Mouse (Mus musculus) G1E (cell line): ENCODE data around the gene Tnpo1. TPM values are rescaled to one million over a fixed set of nuclear protein-coding genes. Genes with fewer than 3 reads are reported as not detected.

Experiments used
- ATAC-seq: 2 replicates; pipeline ENCODE4 v1.8.0; 2016; ENCODE audit warnings: mild to moderate bottlenecking; ENCODE audit not compliant: insufficient number of reproducible peaks, poor library complexity, low FRiP score, severe bottlenecking; ENCODE audit errors: extremely low read depth
- DNase-seq: peaks from one replicate; pipeline ENCODE4 v3.0.0; 2012; ENCODE audit warnings: low spot score
- H3K27me3 ChIP-seq: 2 replicates; pipeline ENCODE4 v1.6.1; 2012; ENCODE audit warnings: mild to moderate bottlenecking, low read length, inconsistent platforms; ENCODE audit not compliant: insufficient read depth
- H3K36me3 ChIP-seq: replicated peaks from 2 replicates; pipeline ENCODE3; 2012; ENCODE audit warnings: mild to moderate bottlenecking, inconsistent platforms
- H3K4me1 ChIP-seq: 2 replicates; pipeline ENCODE4 v1.6.1; 2012; ENCODE audit warnings: low read depth, low read length, inconsistent platforms, mixed read lengths; ENCODE audit not compliant: insufficient read depth
- H3K4me3 ChIP-seq: 2 replicates; pipeline ENCODE4 v1.5.1; 2012; ENCODE audit warnings: low read depth, mild to moderate bottlenecking, inconsistent platforms, low read length, moderate library complexity, mixed read lengths
- H3K9me3 ChIP-seq: replicated peaks from 2 replicates; pipeline ENCODE4 v1.6.1; 2012; ENCODE audit warnings: inconsistent platforms
- CTCF ChIP-seq: IDR thresholded peaks from 2 replicates; pipeline ENCODE4 v1.5.1; 2012; ENCODE audit warnings: low read depth, low read length, inconsistent platforms, mixed read lengths
- GATA1 ChIP-seq: IDR thresholded peaks from 2 replicates; pipeline ENCODE4 v1.6.1; 2012; ENCODE audit warnings: borderline replicate concordance, low read length, inconsistent platforms, mixed read lengths
- GATA2 ChIP-seq: IDR thresholded peaks from 2 replicates; pipeline ENCODE4 v1.6.1; 2012; ENCODE audit warnings: low read depth, low read length, inconsistent platforms, borderline replicate concordance
- POLR2AphosphoS5 ChIP-seq: IDR thresholded peaks from 2 replicates; pipeline ENCODE4 v1.6.1; 2012; ENCODE audit warnings: low read depth, low read length, inconsistent platforms; ENCODE audit not compliant: insufficient replicate concordance
- TAL1 ChIP-seq: conservative IDR thresholded peaks from 2 replicates; pipeline ENCODE4 v1.6.1; 2012; ENCODE audit warnings: low read depth, low read length, inconsistent platforms, mixed read lengths
- polyA plus RNA-seq: library from polyadenylated mRNA; stranded (reverse); fragments of >175 nt; gene quantifications from 2 replicates; pipeline ENCODE4 v1.2.3, GENCODE M21; 2012
- total RNA-seq, 2 experiments: library from RNA; stranded (forward) in 1 of 2; stranded (reverse) in 1 of 2; fragments of 200-1000 nt in 1 of 2; fragments of >200 nt in 1 of 2; fragmentation: Nextera tagmentation in 1 of 2; gene quantifications; 2 replicates each; pipeline ENCODE4 v1.2.3; 2014 to 2017

The Tnpo1 gene
- total and polyA plus RNA-seq, 3 experiments, result 13.1 to 147 (median 112) TPM

GRCm38 (mm10) chr13:98948146-98948545 is 22.0 kb upstream of the Tnpo1 start:
- DNase-seq (no peak), ATAC-seq (no peak)
- no peak for TF ChIP-seq TAL1
- no peak for TF ChIP-seq GATA1
- no peak for TF ChIP-seq GATA2
- no peak for TF ChIP-seq CTCF
- no peak for TF ChIP-seq POLR2AphosphoS5
- no peaks in the 10 kb centered on the region for H3K9me3 ChIP-seq
- H3K4me3 ChIP-seq, result no peak overlapping the region
- H3K27me3 ChIP-seq, result peaks cover 9% of the 10 kb centered on the region
- H3K4me1 ChIP-seq, result peaks cover 4% of the 10 kb centered on the region
- no peaks in the 10 kb centered on the region for H3K36me3 ChIP-seq

GRCm38 (mm10) chr13:98946434-98946833 is 20.2 kb upstream of the Tnpo1 start:
- ATAC-seq (no peak), DNase-seq (no peak)
- Histone ChIP-seq H3K27me3 (peaks cover 6% of the 10 kb centered on the region), H3K9me3 (no peaks in the 10 kb centered on the region), H3K4me3 (no peak overlapping the region), H3K4me1 (peaks cover 7% of the 10 kb centered on the region), H3K36me3 (no peaks in the 10 kb centered on the region)
- TF ChIP-seq TAL1 (no peak), POLR2AphosphoS5 (no peak), GATA2 (no peak), CTCF (no peak), GATA1 (no peak)

DNA sequence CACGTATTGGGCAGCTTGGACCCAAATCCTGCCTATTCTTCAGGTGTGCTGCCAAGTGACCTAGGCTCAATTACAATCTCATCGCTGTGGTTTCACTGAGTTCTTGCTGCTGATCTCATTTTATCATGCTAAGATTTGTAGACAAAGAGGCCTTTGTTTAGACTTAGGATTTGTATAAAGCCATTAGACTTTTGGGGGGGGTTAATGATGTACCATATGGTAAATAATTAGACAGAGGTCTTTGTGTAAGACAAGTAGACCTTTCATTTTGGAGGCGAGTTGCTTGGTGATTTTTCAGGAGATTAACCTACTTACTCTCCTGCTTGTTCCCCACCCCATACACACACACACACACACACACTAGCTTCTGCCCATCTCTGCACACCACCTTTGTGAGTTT is 19.7 kb upstream of the Tnpo1 start:
- peaks cover 7% of the 10 kb centered on the region for H3K4me1 ChIP-seq
- DNase-seq (no peak), ATAC-seq (no peak)
- H3K4me3 ChIP-seq, result no peak overlapping the region
- H3K36me3 ChIP-seq, result no peaks in the 10 kb centered on the region
- no peaks in the 10 kb centered on the region for H3K9me3 ChIP-seq
- H3K27me3 ChIP-seq, result peaks cover 3% of the 10 kb centered on the region
- TF ChIP-seq TAL1 (no peak), CTCF (no peak), GATA2 (no peak), POLR2AphosphoS5 (no peak), GATA1 (no peak)

- H3K4me1 ChIP-seq, result peaks cover 7% of the 10 kb centered on the region
- ATAC-seq (no peak), DNase-seq (no peak)
- H3K36me3 ChIP-seq, result no peaks in the 10 kb centered on the region
- TF ChIP-seq CTCF, result no peak
- TF ChIP-seq POLR2AphosphoS5, result no peak
- no peak for TF ChIP-seq GATA1
- no peak for TF ChIP-seq GATA2
- no peak for TF ChIP-seq TAL1
- peaks cover 3% of the 10 kb centered on the region for H3K27me3 ChIP-seq
- H3K9me3 ChIP-seq, result no peaks in the 10 kb centered on the region
- H3K4me3 ChIP-seq, result no peak overlapping the region
These were observed 19.2 kb upstream of the Tnpo1 start for GRCm38 (mm10) chr13:98945381-98945780.

GRCm38 (mm10) chr13:98944620-98945081 is 18.5 kb upstream of the Tnpo1 start:
- Histone ChIP-seq H3K9me3 (no peaks in the 10 kb centered on the region), H3K36me3 (no peaks in the 10 kb centered on the region), H3K27me3 (peaks cover 6% of the 10 kb centered on the region), H3K4me1 (peaks cover 7% of the 10 kb centered on the region), H3K4me3 (peak overlapping the region; percentile 60)
- TF ChIP-seq GATA2 (no peak), POLR2AphosphoS5 (no peak), GATA1 (no peak), TAL1 (no peak), CTCF (no peak)
- DNase-seq (peak; percentile 30), ATAC-seq (peak; percentile 92)

- H3K4me1 ChIP-seq, result peaks cover 7% of the 10 kb centered on the region
- H3K4me3 ChIP-seq, result no peak overlapping the region
- TF ChIP-seq CTCF (no peak), GATA1 (no peak), POLR2AphosphoS5 (no peak), TAL1 (no peak), GATA2 (no peak)
- H3K9me3 ChIP-seq, result no peaks in the 10 kb centered on the region
- no peaks in the 10 kb centered on the region for H3K36me3 ChIP-seq
- ATAC-seq, result no peak
- DNase-seq, result no peak
- peaks cover 15% of the 10 kb centered on the region for H3K27me3 ChIP-seq
These were observed 16.2 kb upstream of the Tnpo1 start for GRCm38 (mm10) chr13:98942360-98942759.
